Mouse (Mus musculus) cerebellum, adult 18-20 months (tissue): ENCODE results near the gene Inpp5f.
"Not testable (repeated sequence)": the region's sequence is repeated elsewhere in the genome, so short reads cannot be mapped to it uniquely, and the experiment has no call there.

Source experiments
- DNase-seq, 2 experiments: peaks; one replicate each; pipeline ENCODE4 v3.0.0; 2021

Inpp5f gene

GRCm38 (mm10) chr7:128592936-128593241, 18.2 kb upstream of the Inpp5f start:
- DNase-seq: no peak

DNA sequence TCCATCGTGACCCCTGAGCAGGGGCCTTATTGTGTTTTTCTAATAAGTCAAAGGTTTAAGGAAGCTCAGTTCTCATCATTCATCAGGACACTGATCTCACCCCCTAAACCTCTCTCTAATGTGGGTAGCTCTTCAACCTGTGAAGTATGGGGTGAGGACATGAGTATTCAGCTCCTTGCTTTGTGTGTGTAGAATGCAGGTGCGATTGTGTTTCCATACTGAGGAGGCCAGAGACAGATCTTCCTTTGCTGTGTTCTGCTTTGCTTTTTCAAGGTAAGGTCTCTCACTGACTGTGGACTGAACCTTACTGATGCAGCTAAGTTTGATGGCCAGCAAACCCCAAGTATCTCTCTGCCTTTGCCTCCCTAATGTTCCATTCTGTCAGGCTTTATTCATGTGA, 14.9 kb upstream of the Inpp5f start:
- no peak for DNase-seq

DNA sequence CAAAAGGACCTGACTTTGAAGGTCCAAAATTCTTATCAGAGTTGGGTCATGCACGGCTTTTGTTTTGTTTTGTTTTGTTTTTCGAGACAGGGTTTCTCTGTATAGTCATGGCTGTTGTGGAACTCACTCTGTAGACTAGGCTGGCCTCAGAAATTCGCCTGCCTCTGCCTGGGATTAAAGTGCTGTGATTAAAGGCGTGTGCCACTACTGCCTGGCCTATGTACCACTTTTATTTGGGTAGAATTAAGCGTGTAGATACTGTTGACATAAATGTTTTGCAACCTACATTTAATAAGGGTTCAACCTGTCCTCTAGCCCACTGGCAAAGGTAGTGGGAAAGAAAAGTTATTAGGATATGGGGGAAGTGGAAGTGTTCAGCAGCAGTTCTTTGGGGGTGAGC, 12.1 kb upstream of the Inpp5f start:
- DNase-seq: no peak

DNA sequence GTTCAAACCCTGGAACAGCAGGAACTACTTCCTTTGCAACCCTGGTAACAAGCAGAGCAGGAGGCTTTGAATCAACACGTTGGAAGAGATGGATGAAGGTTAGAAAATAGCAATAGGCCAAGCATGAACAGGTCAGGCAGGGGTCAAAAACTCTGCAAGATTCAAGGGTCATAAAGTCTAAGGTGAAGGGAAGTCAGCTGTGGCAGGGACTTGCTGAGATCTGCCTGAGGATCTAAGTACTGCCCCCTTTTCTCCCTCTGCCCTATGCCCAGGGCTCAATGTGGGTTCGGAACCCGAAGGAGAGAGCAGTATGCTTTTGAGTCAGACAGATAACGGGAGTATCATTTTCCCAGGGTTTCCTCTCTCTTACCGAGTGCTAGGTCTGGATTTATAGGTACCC, 9.3 kb upstream of the Inpp5f start:
- no peak for DNase-seq

DNA sequence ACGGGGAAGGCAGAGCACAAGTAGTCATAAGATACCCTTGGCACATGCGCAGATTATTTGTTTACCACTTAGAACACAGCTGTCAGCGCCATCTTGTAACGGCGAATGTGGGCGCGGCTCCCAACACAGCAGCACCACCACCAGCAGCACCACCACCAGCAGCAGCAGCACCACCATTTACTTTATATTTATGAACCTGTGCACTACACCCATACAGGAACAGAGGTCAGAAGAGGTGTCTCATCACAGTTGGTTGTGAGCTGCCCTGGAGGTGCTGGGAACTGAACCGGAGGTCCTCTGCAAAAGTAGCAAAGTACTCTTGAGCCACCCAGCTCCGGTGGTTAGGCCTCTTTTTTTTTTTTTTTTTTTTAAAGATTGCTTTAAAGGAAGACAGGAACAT, 1.2 kb upstream of the Inpp5f start:
- not testable (repeated sequence) for DNase-seq

GRCm38 (mm10) chr7:128610490-128610889, 638 bp upstream of the Inpp5f start:
- no peak for DNase-seq

- DNase-seq: no peak
These were observed 777 bp downstream of the Inpp5f start for GRCm38 (mm10) chr7:128611799-128612411.

DNA sequence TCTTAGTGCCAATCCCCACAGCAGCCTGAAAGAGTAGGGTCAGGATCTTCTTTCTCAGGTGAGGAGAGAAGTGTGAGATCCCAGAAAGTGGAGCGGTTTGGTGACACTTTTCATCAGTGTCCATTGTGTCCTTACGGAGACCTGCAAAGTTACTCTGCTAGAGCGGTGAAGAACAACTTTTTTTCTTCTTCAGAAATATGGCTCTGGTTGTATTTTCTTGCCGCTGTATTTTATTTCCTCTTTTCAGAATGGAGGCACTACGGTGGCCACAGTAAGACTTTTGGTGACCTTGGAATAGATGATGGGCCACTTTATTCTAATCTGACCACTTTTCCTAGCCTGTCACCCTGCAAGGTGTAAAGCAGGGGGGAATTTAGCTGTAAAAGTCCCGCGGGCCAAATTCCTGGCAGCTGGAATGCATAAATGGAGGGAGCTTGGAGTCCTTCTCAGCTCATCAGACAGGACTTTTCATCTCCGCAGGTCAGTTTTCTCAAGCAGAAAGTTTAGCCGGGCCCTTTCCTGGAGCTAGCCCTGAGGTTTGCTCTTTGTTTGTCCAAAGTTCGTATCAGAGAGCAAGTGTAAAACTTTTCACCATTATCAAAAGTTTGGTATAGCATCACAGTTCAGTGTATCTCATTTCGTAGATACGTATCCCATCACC, 1.5 kb downstream of the Inpp5f start:
- no peak for DNase-seq

GRCm38 (mm10) chr7:128613578-128613977, 2.5 kb downstream of the Inpp5f start:
- no peak for DNase-seq

DNA sequence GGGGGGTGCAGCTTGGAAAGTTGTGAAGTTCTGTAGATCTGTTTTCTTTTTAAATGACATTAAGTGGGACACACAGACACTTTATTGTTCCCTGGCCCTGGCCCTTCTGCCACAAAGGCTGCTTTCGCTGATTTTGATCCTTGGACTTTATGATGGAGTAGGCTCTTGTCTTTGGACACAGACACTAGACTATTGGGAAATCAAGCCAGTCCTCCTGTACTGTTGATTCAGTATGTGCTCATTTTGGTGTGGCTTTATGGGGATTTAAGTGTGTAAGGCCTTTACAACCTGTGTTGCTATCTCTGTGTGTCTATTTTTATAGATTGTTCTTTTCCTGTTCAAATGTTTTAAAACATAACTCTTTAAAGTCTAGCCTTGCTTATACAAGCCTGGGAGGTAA, 6.5 kb downstream of the Inpp5f start:
- no peak for DNase-seq

- no peak for DNase-seq
These were observed 9.1 kb downstream of the Inpp5f start for GRCm38 (mm10) chr7:128620178-128620577.

- DNase-seq: peak; percentile 61 to 75
These were observed 11.3 kb downstream of the Inpp5f start for GRCm38 (mm10) chr7:128622266-128622961.

DNA sequence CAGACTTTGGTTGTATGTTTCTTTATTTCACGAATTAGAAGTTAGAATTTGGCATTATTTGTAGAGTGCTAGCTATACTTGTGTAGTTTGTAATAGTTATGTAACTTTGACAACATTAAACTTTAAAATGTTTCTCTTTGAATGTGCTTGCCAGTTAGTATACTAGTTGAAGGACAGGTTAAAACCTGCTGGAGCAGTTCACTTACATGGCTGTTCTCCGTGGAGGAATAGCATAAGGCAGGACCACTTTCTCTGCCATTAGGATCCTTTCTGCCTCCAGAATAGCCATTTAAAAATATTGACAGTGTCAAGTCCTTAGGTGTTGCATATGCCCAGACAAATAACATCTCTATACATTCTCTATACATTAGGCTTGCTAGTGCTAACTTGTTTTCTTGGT, 11.9 kb downstream of the Inpp5f start:
- no peak for DNase-seq

GRCm38 (mm10) chr7:128625382-128625781, 14.3 kb downstream of the Inpp5f start:
- no peak for DNase-seq

GRCm38 (mm10) chr7:128626601-128627000, 15.5 kb downstream of the Inpp5f start:
- no peak for DNase-seq

DNA sequence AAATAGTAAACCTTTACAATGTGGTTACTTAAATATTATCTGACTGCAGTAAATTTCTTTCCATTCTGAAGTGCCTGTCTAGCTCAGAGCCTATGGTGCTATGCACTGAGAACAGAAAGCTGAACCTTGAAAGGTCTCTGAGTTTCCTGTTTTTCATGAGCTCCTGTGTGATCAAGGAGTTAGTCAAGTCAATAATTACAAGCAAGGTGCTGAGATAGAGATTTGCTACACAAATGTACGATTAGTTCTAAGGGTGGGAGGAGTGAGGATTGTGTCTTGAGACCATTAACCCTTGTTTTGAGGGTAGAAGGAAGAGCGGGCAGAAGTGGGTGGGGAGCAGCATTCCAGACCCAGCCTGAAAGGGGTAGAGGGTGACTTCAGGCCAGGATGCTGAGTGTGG, 16.1 kb downstream of the Inpp5f start:
- DNase-seq: no peak

GRCm38 (mm10) chr7:128627723-128628122, 16.6 kb downstream of the Inpp5f start:
- DNase-seq: no peak

DNA sequence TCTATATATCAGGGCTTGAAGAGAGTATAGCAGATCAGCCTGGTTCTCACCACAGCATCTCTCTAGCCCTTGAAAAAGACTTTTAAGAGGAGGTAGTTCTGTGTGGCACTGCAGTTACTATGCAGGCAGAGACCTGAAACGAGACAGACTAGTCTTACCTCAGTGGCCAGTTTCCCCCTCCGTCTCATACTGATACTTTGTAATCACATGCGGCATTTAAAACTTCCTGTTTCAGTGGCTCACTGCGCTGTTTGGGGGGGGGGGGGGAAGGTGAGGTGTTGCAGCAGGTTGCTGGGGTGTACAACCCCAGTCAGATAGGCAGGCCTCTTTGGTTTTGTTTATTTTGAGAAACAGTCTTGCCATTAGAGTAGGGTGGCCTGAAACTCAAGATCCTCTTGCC, 22.0 kb downstream of the Inpp5f start:
- DNase-seq: no peak

- DNase-seq: no peak
These were observed 28.9 kb downstream of the Inpp5f start for GRCm38 (mm10) chr7:128639925-128640485.

GRCm38 (mm10) chr7:128641571-128641970, 30.4 kb downstream of the Inpp5f start:
- DNase-seq: no peak

DNA sequence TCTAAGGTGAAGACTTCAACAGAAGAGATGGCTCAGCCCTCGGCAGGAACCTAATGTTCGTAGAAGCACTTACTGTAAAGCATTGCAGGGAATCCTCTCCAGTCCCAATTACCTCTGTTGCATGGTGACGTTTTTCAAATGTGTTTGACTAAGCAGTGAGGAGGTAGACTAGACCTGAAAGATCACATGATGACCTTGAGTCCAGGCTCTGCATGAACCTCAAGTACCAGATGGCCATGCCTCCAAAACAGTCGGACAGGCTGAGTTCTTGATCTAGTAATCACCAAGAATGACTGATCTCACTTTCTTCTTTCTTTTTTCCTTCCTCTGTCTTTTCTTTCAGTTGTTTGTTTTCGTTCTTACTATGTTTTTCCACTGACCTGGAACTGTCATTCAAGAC, 31.3 kb downstream of the Inpp5f start:
- peak; percentile 61 to 71 for DNase-seq

DNA sequence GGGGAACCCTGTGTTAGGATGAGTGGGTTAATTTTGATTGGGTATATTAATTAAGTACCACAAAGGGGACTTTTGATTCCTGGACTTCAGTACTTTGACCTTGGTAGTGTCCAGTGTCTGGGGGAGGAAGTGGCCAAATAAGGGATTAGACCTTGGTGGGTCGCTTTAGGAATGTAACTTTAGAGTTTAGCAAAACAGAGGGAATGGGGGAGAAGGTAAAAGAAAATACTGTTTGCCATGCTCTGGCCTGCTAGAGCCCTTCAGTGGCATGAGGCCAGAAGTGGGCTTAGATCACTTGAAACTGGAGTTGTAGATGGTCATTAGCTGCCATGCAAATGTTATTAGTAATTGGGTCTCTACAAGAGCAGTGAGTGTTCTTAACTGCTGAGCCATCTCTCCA, 45.8 kb downstream of the Inpp5f start:
- no peak for DNase-seq

- no peak for DNase-seq
These were observed 52.8 kb downstream of the Inpp5f start for GRCm38 (mm10) chr7:128663906-128664305.

DNA sequence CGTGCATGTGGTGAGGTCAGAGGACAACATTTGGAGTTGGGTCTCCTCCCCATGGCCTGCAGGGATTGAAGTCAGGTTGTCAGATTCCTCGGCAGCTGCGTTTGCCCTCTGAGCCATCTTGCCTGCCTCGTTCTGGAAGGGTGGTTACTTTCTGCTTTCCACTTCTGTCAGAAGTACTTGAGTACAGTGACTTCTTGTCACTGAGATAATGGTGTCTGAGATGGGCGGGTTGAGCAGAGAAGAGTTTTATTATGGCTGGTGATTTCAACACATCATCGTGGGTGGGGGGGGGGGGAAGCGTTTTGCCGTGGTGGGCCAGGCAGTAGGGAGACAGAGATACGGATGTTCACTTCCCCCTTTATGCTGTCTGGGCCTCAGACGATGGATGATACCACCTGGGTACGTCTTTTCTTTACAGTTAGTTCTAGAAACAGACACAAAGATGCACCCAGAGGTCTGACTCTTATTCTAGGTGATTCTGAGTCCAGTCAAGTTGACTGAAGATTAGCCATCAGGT, 53.8 kb downstream of the Inpp5f start:
- no peak for DNase-seq
